Comparison of ENCODE assay signal across 28 mouse cellular contexts in genomic region chr10:130340050-130340449, GRCm38 (mm10). TPM values are rescaled to one million over a fixed set of nuclear protein-coding genes. Genes with fewer than 3 reads are reported as not detected.
"Had no signal": no experiment of that assay in that cellular context is flagged by ENCODE, and none has a peak within 500 bp of the region (broad histone marks: within the 10 kb centered on the region; RNA-seq: fewer than 3 reads in every experiment).

No protein-coding gene starts in this region.

RNA-seq across cellular contexts. Expression of gene Tespa1, which starts 17.4 kb away (rescaled TPM):
- total RNA-seq: midbrain, postnatal 0 days had no signal
- polyA plus RNA-seq: limb, embryonic 10.5 days; midbrain, embryonic 10.5 days; midbrain, embryonic 12.5 days; midbrain, embryonic 13.5 days; midbrain, embryonic 16.5 days; midbrain, postnatal 0 days; myocyte had no signal

RNA-seq across cellular contexts. Expression of gene Vmn2r84, which starts 54.1 kb away (rescaled TPM):
- total RNA-seq: liver, adult 2 months; megakaryocyte progenitor cell, adult 5-6 weeks; megakaryocyte, adult 5-6 weeks; megakaryocyte-erythroid progenitor cell, adult 5-6 weeks; monocyte, adult 5-6 weeks had no signal
- polyA plus RNA-seq: limb, embryonic 10.5 days; limb, embryonic 11.5 days; limb, embryonic 12.5 days; limb, embryonic 13.5 days; limb, embryonic 15.5 days; liver, adult 2 months; liver, embryonic 11.5 days; liver, embryonic 15.5 days; lung, adult 2 months; lung, embryonic 14.5 days; lung, embryonic 15.5 days; lung, embryonic 16.5 days; lung, postnatal 0 days; macrophage; midbrain, embryonic 10.5 days; midbrain, embryonic 11.5 days; midbrain, embryonic 12.5 days; midbrain, embryonic 13.5 days; midbrain, embryonic 14.5 days; midbrain, postnatal 0 days; myocyte; neural tube, embryonic 11.5 days; neural tube, embryonic 12.5 days had no signal
